Mouse (Mus musculus): ENCODE data around the gene Cdhr2.

DNA sequence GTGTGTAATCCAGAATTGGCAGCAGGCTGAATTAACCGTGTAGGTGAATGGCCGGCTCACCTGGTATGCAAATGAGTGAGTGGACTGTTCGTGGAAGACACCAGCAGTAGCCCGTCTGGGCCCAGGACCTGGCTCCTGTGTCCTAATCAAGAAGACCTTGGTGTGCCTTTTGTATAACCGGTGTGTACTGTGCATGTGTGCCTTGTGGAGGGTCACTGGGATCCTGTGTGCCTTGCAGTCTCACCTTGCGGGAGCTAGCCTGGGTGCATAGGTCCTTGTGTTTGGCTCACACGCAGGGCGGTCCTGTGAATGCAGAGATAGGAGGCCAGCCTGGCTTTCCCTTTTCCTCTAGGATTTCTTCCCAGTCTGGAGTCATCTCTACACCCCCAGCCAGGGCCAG lies 46.9 kb downstream of the Cdhr2 start:
- TF ChIP-seq CTCF (IDR thresholded peaks at IDR 0.05; ENCODE audit: low read depth), result no peak
- no peak for TF ChIP-seq EP300 (optimal IDR thresholded peaks at IDR 0.05)

All from stomach, postnatal 0 days (tissue).